Mouse (Mus musculus): ENCODE results near the gene Acad11.

Acad11 gene

DNA sequence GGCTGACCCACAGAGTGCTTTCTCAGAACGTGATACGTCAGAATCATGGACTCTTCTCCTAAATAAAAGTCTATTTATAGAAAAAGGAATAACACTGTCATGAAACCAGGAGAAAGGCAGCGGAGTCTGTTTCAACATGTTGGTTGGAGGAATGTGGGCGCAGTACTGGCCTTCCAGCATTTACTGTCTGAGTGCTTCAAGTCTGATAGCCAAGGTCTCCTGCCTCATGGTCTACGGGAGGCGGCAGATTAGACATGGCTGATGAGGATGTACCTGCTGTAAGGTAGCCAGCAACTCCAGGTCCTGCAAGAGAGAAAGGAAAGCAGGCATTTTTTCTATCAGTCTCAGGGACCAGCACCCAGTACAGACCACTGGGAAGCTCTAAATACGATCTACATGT, 88.9 kb downstream of the Acad11 start:
- no peak for DNase-seq

DNA sequence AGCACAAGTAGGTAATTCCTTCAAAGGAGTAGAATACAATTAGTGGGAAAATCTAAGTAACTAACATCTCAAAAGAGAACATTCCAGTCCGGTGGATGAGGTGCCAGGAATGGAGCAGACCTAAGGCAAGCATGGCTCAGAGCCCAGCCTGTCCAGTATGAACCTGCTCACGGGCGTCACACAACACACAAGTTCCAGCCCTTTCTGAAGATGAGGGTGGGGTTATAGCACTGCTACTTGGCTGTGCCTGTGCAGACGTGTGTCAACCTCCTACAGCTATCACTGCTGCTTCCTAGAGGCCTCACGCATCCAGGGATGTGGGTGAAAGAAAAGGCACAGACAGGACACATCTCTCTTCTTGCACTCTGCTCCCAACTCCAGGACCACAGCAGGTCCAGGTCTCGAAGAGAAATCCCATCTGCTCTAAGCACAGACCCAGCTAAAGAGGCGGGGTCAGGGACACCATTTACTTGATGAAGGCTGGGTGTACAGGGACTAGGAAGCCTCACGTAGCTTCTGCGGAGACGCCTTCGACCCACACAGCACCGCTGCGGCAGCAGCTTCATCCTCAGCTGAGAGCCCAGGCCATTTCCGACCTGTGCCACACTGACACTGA, 92.0 kb downstream of the Acad11 start:
- DNase-seq: no peak

DNA sequence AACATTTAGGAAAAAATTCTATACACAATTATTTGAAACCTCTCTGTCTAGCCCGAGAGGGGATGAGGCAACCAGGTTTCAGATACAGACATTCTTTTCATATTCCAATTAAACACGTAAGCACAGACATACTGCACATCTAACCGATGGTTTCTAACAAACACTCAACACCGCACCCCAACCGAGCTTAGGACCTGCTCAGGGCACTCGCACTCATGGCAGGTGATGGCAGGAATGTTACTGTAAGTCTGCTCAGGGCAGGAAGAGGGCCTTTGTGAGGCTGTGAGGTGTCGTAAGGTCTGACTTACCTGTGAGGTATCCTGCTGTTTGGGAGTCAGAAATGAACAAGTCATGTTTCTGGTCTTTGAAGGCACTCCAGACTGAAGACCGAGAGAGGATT, 93.3 kb downstream of the Acad11 start:
- DNase-seq: no peak

DNA sequence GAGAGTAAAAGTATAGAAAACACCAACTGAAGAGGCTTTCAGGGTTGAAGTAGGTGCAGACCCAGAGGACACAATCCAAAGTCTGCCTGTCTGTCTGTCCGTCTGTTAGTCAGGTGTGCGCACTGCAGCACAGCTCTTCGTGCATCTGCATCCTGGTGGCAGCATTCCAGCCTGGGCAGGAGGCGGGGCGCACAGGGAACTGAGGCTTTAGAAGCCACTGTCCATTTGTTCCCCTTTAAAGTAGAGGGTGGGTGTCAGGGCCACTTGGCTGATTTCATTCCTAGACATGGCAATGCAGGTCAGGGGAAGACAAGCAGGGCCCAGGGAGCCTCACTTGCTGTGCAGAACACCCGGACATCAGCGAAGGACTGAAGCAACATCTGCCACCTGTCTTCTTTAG, 94.1 kb downstream of the Acad11 start:
- DNase-seq: no peak

DNA sequence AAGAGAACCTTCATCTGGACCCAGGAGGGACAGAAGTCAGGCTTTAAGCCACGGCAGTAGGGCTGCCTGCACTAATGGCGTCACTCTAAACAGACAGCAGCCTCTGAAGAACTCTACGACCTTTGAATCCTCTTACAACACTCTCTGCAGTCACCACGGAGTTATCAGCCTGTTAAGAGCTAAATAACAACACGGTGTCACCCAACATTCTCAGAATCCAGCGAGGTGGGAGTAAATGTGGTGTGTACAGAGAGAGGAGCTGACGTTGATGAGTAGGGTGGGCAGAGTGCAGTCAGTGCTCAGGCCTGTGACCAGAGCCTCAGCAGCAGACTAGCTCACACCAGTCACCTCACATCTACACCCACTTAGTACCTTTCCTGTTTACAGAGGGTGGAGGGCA, 97.9 kb downstream of the Acad11 start:
- no peak for DNase-seq

DNA sequence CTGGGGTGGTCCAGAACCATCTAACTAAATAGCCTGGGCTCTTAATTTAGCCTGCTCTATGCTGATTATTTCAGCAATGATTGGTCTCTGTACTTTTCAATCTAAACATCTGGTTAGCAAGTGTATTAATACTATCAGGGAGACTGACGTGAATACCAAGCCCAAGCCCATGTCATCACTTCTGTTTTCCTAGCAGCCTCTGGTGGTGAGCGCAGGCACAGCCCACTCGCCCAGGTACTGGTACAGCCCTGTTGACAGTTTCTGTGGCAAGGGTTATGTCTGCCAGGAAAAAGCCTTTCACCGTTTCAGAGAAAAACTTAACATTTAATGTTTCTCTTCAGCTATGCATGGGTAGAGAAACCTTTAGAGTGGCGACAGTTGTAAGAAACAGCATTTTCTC, 101.0 kb downstream of the Acad11 start:
- DNase-seq: no peak

DNA sequence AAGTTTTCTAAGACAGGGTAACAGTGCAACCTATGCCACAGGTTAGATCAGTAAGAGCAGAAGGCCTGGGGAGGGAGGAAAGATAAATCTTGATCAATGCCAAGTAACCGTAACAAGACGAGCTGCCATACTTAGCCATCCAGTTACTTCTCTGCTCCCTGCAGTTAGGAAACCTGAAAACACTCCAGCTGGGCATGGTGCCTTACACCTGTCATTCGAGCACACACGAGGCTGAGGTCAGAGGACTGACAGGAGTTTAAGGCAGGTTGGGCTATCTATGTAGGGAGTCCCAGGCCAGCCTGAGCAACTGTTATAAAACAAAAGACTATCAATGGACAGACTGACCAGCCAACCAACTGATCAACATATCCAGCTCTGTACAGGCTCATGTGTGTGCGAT, 102.7 kb downstream of the Acad11 start:
- no peak for DNase-seq

DNA sequence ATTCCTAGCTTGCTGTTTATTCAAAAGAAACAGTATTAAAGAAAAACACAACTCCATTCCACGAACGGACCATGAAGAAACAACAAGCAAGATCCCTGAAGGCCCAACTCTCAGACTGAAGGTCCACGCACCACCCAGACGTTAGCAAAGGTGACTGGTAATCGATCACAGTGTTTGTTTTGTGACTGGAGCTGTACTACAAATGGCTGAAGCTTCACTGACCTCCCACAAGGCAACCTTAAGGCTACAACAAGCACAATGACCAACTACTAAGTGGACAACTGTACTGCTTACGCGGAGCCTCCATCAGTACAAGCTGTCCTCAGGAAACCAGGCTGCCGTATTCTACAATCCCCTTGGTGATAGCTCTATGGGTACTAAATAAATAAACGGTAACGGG, 106.8 kb downstream of the Acad11 start:
- DNase-seq: no peak

DNA sequence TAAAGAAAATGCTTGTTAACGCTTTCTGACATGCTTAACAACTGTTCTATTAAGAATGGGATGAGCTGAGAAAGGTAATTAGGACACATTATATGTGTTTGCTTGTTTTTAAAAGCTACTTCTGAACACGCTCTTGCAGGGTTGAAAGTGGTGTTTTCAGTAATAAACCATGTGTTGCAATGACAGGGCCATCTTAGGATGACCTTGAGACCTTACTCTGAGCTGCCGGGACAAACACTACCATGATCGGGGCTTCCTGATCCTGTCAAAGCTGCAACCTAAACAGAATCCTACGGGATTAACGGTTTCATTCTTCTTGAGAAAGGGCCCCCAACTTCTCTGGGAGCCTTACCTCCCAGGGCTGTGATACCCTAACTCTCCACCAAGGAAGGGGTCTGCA, 108.5 kb downstream of the Acad11 start:
- no peak for DNase-seq

DNA sequence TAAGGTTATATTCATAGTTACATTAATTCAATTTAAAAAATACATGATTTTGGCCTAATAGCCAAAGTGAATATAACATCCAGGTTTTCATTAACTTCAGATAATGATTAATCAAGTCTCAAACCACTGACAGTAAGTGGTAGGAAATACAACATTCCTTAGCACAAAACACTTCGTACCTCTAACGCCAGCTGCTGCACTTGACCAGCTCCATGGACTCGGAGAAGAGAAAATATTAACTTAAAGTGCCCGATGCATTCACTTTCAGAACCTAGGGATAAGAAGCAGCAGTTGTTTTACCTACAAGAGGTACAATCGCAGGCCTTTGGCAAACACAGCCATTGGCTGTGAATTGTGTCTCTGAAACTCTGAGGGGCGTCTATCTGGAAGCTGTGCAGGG, 109.2 kb downstream of the Acad11 start:
- no peak for DNase-seq

All from cerebellum, adult 11 months (tissue).